Mouse (Mus musculus) olfactory bulb, adult 2 months (tissue): ENCODE measurements around the gene Churc1. TPM values are rescaled to one million over a fixed set of nuclear protein-coding genes. Genes with fewer than 3 reads are reported as not detected.
"Not testable (repeated sequence)": the region's sequence is repeated elsewhere in the genome, so short reads cannot be mapped to it uniquely, and the experiment has no call there.

Experiments used
- H3K27ac ChIP-seq: fragments of 200-500 bp; 2 replicates; pipeline ENCODE4 v1.5.1; 2012; ENCODE audit warnings: low read depth, low read length; ENCODE audit not compliant: insufficient read depth
- H3K4me1 ChIP-seq: fragments of 200-500 bp; 2 replicates; pipeline ENCODE4 v1.6.1; 2012; ENCODE audit warnings: low read length; ENCODE audit not compliant: control insufficient read depth, insufficient read depth
- H3K4me3 ChIP-seq: fragments of 200-500 bp; 2 replicates; pipeline ENCODE4 v1.5.1; 2012; ENCODE audit warnings: mild to moderate bottlenecking, low read depth, low read length, moderate library complexity; ENCODE audit not compliant: insufficient read depth
- CTCF ChIP-seq: fragments of 200-500 bp; IDR thresholded peaks from 2 replicates; pipeline ENCODE4 v1.5.1; 2012; ENCODE audit warnings: low read depth, mild to moderate bottlenecking, low read length, moderate library complexity; ENCODE audit not compliant: insufficient read depth
- POLR2A ChIP-seq: fragments of 200-500 bp; IDR thresholded peaks from 2 replicates; pipeline ENCODE4 v1.6.1; 2012; ENCODE audit warnings: mild to moderate bottlenecking, low read depth, low read length, moderate library complexity; ENCODE audit not compliant: insufficient read depth
- WGBS: fragments of 180-500 bp; shearing (Covaris S2); methylation state at CpG from one replicate; pipeline ENCODE4 v1.1.7; 2018; 5-methylcytosine and 5-hydroxymethylcytosine counted together
- polyA plus RNA-seq: library from polyadenylated mRNA; stranded (reverse); fragments of >200 nt; gene quantifications from 2 replicates; pipeline ENCODE4 v1.2.4, GENCODE M21; 2012; ENCODE audit warnings: low replicate concordance; ENCODE audit not compliant: missing spikeins, insufficient read depth, insufficient read length

Gene Churc1
- polyA plus RNA-seq, 1 experiment: not detected

DNA sequence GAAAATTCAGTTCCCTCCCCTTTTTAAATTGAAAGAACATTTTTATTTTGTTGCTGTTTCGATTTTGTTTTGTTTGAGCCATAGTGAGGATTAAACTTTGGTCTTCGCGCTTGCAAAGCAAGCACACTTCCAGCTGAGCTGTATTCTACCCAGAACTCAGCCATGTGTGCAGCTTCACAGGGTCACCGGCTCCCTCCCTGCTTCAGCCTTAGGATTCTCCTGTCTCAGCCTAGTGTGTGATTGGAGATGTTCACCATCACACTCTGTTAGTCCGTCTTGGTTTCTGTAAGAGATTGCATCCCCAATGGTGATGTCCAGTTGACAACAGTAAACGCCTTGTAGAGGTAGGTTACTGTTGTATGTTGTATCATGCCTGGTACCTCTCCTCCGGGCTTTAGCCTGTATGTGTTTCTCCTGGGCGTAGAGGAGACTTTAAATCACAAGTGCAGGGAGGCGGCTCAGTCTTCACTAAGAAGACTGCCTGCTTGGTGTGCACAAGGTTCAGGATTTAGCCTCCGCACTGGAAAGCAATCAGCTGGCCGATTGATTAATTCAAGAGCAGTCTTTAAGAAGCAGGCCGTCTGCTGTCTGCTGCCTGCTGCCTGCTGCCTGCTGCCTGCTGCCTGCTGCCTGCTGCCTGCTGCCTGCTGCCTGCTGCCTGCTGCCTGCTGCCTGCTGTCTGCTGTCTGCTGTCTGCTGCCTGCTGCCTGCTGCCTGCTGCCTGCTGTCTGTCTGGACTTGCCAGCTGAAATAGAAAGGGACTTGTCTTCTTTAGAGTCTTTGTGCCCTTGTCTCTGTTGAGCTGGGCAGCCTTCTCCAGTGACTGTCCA, 15.5 kb downstream of the Churc1 start:
- Histone ChIP-seq H3K27ac (no peak overlapping the region), H3K4me3 (no peak overlapping the region), H3K4me1 (no peaks in the 10 kb centered on the region)
- WGBS: 75% methylated on average over 12 of the region's 12 CpGs
- no peak for TF ChIP-seq CTCF

DNA sequence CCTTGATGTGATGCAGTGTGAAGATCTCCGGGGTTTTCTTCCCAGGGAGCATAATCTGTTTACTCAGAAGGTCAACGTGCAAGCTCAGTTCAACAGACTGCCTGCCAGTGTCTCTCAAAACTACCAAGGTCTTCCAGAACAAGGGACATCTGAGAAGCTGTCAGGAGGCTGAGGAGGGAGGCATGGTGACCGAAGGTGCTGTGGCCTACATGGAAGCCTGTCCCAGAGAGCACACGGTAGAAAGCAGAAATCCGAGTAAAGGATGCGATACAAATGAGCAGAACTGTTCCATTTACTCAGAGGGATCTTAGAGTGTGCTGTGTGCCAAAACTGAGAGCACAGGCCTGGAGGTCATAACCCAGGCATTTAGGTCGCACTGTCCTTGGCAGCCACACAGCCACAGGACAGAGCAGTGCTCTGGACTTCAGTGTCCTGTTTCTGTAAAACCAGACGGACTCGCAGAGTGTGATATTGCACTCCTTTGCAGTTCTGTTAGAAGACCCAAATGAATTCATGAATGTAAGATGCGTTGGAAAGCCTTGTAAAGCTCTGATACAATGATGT, 18.8 kb downstream of the Churc1 start:
- no peak overlapping the region for H3K27ac ChIP-seq
- H3K4me1 ChIP-seq: no peaks in the 10 kb centered on the region
- WGBS: 56% methylated on average over 10 of the region's 10 CpGs
- H3K4me3 ChIP-seq: no peak overlapping the region
- no peak for TF ChIP-seq POLR2A
- TF ChIP-seq CTCF: no peak

DNA sequence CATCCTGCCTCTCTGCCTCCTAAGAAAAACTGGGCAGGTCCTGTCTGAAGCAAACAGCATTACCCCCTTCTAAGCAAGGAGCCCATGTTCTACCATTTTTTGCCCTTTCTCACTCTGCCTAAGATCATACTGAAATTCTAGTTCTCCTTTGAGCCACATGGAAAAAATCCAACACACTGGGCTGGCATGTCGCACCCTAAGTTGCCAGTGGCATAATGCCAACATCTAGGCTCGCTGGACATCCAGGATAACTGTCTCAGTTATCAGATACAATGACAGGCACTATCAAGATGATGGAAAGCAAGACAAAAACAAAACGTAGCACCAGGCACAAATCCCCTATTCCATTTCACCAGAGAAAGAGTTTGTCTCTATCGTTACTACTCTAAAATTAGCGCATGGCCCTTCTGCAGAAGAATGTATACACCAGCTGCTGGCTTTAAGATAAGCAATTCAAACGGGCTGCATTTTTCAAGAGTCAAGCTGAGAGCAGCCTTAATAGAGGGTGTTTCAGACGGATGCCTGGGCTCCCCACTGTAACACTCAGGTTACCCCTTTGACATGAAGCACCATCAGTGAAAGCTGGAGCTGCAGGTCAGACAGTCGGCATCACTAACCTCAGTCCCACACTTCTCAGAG, 25.2 kb downstream of the Churc1 start:
- H3K4me1 ChIP-seq: peaks cover 5% of the 10 kb centered on the region; the same call in 1 of the 2 replicates
- 24% methylated on average over 8 of the region's 8 CpGs for WGBS
- no peak overlapping the region for H3K27ac ChIP-seq

DNA sequence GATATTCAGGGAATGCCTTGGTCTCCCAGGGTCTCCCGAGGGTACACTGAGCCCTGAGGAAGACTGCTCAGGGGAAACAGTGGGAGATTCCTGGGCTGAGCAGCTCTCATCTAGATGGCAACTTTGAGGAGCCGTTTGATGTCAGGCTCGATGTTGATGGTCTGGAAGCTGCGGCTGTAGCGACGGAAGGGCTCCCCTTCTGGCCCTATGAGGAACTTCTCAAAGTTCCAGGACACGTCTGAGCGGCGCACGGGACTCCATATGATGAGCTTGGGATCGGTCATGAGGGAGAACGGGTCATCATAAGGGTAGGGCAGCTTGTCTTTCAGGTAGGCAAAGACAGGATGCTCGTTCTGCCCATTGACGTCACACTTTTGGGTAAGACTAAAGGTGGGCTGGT, 27.2 kb downstream of the Churc1 start:
- WGBS: 64% methylated on average over 14 of the region's 14 CpGs
- not testable (repeated sequence) for H3K27ac ChIP-seq, H3K4me3 ChIP-seq, H3K4me1 ChIP-seq

More for the DNA sequence above, 25.2 kb downstream of the Churc1 start:
- no peak for TF ChIP-seq POLR2A
- TF ChIP-seq CTCF: no peak
- no peak overlapping the region for H3K4me3 ChIP-seq

DNA sequence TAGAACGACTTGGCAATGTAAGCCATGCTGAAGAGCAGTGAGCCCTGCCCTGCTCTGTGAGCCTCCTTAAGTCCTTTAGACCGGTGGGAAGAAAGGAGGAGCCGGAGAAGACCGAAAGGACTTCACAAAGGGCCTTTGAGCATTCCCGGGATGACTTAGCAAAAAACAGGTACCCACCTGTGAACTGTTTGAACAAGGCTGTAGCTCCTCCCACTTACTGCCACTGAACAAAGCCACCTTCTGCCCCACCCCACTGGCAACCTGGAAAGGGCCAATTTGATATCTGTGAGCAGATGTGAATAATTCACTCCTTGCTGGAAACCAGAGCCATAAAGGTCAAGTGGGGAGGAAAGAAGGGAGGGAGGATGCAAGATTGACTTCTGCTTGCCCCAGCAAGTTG, 30.0 kb downstream of the Churc1 start, which contains the start of gene Gpx2:
Gene Gpx2, minus strand, starts transcription at position 205 of the 400 bp plus-strand sequence.
- no peak for TF ChIP-seq POLR2A
- TF ChIP-seq CTCF: no peak
- 75% methylated on average over 5 of the region's 5 CpGs for WGBS

DNA sequence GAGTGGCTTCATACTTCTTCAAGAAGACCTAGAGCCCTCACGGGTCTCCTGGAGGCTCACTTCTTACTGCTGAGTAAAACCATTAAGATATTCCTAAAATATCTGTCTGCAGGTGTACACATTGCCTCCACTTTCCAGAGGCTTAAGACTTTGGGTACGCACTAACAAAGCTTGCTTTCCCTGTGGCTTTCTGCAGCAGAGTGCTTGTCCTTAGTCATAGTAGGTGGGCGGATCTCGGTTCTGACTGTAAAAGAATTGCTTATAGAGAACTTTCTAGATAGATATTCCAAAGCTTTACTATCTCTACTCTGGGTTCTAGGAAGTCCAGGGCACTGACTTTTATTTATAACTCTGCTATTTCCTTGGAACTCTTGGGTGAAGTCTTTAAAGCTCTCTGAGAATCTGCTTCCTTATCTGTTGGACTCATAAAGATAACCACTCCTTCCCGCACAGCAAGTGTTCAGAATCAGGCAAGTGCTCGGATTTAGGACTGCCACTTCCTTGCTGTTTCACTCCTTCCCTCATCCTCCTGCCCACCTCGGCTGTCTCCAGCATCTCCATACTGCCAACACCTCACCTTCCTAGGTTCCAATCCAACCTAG, 31.7 kb downstream of the Churc1 start:
- Histone ChIP-seq H3K4me3 (no peak overlapping the region), H3K4me1 (peaks cover 3% of the 10 kb centered on the region; the same call in 1 of the 2 replicates), H3K27ac (no peak overlapping the region)
- no peak for TF ChIP-seq POLR2A
- TF ChIP-seq CTCF: no peak
- 55% methylated on average over 7 of the region's 7 CpGs for WGBS

More for the DNA sequence above, 30.0 kb downstream of the Churc1 start, which contains the start of gene Gpx2:
- Histone ChIP-seq H3K27ac (no peak within 1 kb of the TSS), H3K4me1 (peaks cover 5% of the 10 kb centered on the region), H3K4me3 (no peak within 1 kb of the TSS)

DNA sequence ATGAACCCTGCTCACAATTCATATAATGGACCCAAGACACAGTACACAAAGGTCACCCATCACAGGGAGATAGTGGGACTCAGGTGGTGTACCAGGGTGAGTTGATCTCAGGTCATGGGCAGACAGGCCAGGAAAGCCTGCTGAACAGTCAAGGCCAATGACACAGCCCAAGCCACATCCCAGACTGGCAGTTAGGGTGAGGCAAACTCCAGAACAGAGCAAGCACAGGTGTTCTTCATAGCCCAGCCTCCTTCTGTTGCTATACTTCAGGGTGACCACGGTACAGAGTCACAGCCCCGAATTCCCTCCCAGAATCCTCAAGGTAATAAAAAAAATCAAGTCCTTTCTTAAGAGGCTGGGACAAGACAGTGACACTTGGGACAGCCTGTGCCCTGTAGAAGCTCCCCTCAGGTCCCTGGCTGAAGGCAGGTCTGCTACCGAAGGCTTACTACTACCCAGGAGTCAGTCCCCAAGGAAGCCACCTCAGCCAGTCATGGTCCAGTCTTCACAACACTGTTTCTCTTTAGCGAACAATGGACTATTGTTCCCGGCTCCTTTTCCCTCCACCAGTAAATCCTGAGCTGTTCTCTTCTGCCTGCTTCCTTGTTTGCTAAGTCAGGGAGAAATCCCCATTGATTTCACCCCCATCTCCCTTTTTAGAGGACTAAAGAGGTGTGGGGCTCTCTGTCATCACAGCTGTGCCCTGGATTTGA, 32.8 kb downstream of the Churc1 start:
- 64% methylated on average over 5 of the region's 5 CpGs for WGBS
- Histone ChIP-seq H3K4me1 (peaks cover 3% of the 10 kb centered on the region; the same call in 1 of the 2 replicates), H3K4me3 (no peak overlapping the region), H3K27ac (no peak overlapping the region)
- no peak for TF ChIP-seq POLR2A
- no peak for TF ChIP-seq CTCF

DNA sequence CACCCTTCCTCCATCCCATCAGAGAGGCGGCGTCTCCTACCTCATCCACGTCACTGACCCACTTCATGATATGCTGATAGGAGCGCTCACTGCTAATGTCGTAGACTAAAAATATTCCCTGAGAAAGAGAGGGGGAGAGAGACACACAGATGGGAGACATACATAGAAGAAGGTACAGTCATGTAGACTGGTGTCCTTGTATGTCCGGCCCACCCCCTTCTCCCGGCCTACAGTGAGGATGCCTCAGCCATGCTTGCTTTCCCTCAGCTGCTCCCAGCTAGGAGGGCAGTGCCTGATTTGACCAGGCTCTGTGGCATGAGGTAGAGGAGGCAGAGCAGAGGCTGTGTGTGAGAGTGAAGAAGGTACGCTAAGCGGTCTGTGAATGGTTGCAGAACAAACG, 37.7 kb downstream of the Churc1 start:
- Histone ChIP-seq H3K4me1 (no peaks in the 10 kb centered on the region; the same call in 1 of the 2 replicates), H3K27ac (no peak overlapping the region), H3K4me3 (no peak overlapping the region)
- TF ChIP-seq POLR2A (no peak), CTCF (no peak)
- 87% methylated on average over 10 of the region's 10 CpGs for WGBS

DNA sequence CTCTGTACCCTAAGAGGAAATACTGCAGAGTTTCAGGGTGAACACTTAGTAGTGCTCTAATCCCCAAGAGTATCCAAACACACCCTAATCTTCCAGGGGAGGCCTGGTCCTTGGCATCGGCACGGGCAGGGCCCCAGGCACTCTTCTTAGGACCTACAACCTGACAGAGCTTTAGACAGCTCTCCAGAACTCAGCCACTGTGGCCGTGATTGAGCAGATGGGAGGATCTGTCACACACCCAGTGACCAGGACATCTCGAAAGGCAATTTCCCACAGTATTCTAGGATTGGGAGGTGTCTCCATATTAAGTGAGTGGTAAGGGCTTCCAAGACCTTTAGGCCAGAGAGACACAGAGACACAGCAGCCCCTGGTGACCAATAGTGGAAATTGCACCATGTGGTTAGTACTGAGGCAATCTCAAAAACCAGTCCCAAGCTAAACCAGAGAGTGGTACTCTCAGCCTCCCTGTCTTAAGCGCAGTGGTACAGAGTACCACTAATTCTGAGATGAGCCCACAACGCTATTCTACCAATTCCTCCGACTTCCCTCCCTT, 38.4 kb downstream of the Churc1 start:
- Histone ChIP-seq H3K27ac (no peak overlapping the region), H3K4me3 (no peak overlapping the region), H3K4me1 (no peaks in the 10 kb centered on the region)
- WGBS: 53% methylated on average over 7 of the region's 7 CpGs
- TF ChIP-seq POLR2A (no peak), CTCF (no peak)
